Mouse (Mus musculus) limb, embryonic 15.5 days (tissue): Measurements from ENCODE around the gene Clmp. TPM values are rescaled to one million over a fixed set of nuclear protein-coding genes. Genes with fewer than 3 reads are reported as not detected.

Experiments
- ATAC-seq: fragments of 200-750 bp; cut with Nextera tagmentation; 2 replicates; pipeline ENCODE4 v1.8.0; 2017; ENCODE audit warnings: low read depth, moderate TSS enrichment; ENCODE audit not compliant: insufficient number of reproducible peaks, low FRiP score, low TSS enrichment
- H3K27ac ChIP-seq: fragments of 300-500 bp; sonication (generic); 2 replicates; pipeline ENCODE4 v1.5.1; 2015; ENCODE audit warnings: moderate library complexity, mild to moderate bottlenecking, inconsistent platforms
- H3K27me3 ChIP-seq: fragments of 300-500 bp; sonication (generic); 2 replicates; pipeline ENCODE4 v1.6.1; 2015; ENCODE audit warnings: inconsistent platforms
- H3K36me3 ChIP-seq: fragments of 300-500 bp; sonication (generic); 2 replicates; pipeline ENCODE4 v1.6.1; 2015; ENCODE audit warnings: inconsistent platforms
- H3K4me1 ChIP-seq: fragments of 300-500 bp; sonication (generic); 2 replicates; pipeline ENCODE4 v1.6.1; 2015; ENCODE audit warnings: inconsistent platforms
- H3K4me2 ChIP-seq: fragments of 300-500 bp; sonication (generic); 2 replicates; pipeline ENCODE4 v1.6.1; 2015; ENCODE audit warnings: mild to moderate bottlenecking, inconsistent platforms
- H3K4me3 ChIP-seq: fragments of 300-500 bp; sonication (generic); 2 replicates; pipeline ENCODE4 v1.5.1; 2015; ENCODE audit warnings: mild to moderate bottlenecking, inconsistent platforms
- H3K9ac ChIP-seq: fragments of 300-500 bp; sonication (generic); 2 replicates; pipeline ENCODE4 v1.6.1; 2015; ENCODE audit warnings: inconsistent platforms
- H3K9me3 ChIP-seq: fragments of 300-500 bp; sonication (generic); 2 replicates; pipeline ENCODE4 v1.6.1; 2016; ENCODE audit warnings: inconsistent platforms
- WGBS: fragments of 180-500 bp; shearing (Covaris S2); methylation state at CpG from one replicate; pipeline ENCODE4 v1.1.7; 2015; 5-methylcytosine and 5-hydroxymethylcytosine counted together
- polyA plus RNA-seq: library from polyadenylated mRNA; unstranded; fragments of >200 nt; fragmentation: Nextera tagmentation; extraction: Ambion mirVana; gene quantifications from 2 replicates; pipeline ENCODE4 v1.2.1, GENCODE M21; 2015

Gene Clmp
- polyA plus RNA-seq, 1 experiment from 2014 or later = 44.2 TPM

DNA sequence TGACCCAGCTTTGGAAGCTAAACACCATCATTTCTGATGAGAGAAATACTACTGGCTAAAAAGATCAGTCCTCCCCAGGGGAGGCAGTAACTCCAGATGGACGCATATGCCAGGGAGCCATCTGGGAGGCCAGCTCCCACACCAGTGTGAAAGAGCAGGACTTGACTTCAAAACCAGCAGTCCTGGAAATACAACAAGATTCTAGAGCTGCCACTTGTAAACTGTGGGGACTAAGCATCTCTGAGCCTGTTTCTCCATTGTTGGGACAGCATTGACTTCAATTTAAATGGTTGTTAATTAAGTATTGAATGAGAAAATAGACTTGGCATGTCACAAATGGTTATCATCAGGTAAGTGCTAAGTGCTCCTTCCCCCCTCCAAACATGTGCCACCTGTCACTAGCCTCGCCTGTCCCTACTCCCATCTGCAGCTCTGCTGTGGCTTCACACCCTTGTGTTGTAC, 37.6 kb downstream of the Clmp start:
- H3K4me1 ChIP-seq = peaks cover 8% of the 10 kb centered on the region; the same call in 1 of the 2 replicates
- H3K4me2 ChIP-seq = no peak overlapping the region
- peaks cover 3% of the 10 kb centered on the region; the same call in 1 of the 2 replicates for H3K36me3 ChIP-seq
- no peak overlapping the region for H3K9ac ChIP-seq
- 58% methylated on average over 2 of the region's 2 CpGs for WGBS
- H3K27ac ChIP-seq = no peak overlapping the region
- no peaks in the 10 kb centered on the region for H3K27me3 ChIP-seq
- no peak for ATAC-seq
- no peak overlapping the region for H3K4me3 ChIP-seq
- H3K9me3 ChIP-seq = no peaks in the 10 kb centered on the region

DNA sequence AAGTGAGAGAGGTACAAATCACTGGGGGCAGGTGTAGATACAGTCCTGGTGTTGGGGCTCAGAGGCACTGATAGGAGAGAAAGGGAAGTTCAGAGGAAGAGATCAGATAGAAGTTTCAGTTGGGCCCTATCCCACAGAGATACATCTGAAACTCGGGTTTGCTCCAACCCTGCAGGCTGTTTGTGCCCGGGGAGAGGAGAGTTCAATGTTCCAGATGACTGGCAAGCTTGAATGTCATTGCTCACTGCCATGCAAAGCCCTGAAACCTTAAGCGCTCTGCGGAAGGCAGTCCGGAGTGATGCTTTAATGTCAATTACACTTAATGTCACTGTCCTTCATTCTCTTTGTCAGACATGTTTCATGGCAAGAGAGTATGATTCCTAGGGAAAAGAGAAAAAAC, 39.2 kb downstream of the Clmp start:
- no peak overlapping the region for H3K4me3 ChIP-seq
- ATAC-seq = no peak
- no peaks in the 10 kb centered on the region for H3K27me3 ChIP-seq
- 61% methylated on average over 5 of the region's 5 CpGs for WGBS
- H3K36me3 ChIP-seq = no peaks in the 10 kb centered on the region
- no peak overlapping the region for H3K9ac ChIP-seq
- H3K4me2 ChIP-seq = no peak overlapping the region
- H3K27ac ChIP-seq = no peak overlapping the region
- no peaks in the 10 kb centered on the region for H3K9me3 ChIP-seq
- peaks cover 8% of the 10 kb centered on the region; the same call in 1 of the 2 replicates for H3K4me1 ChIP-seq

- H3K36me3 ChIP-seq = no peaks in the 10 kb centered on the region
- H3K4me3 ChIP-seq = no peak overlapping the region
- peaks cover 18% of the 10 kb centered on the region for H3K4me1 ChIP-seq
- H3K9ac ChIP-seq = no peak overlapping the region
- 94% methylated on average over 4 of the region's 4 CpGs for WGBS
- no peaks in the 10 kb centered on the region for H3K27me3 ChIP-seq
- no peak for ATAC-seq
- no peak overlapping the region for H3K27ac ChIP-seq
- no peaks in the 10 kb centered on the region for H3K9me3 ChIP-seq
- H3K4me2 ChIP-seq = no peak overlapping the region
These were observed 41.5 kb downstream of the Clmp start for GRCm38 (mm10) chr9:40727140-40727823.

GRCm38 (mm10) chr9:40727824-40728495, 42.2 kb downstream of the Clmp start:
- Histone ChIP-seq H3K4me1 (peaks cover 21% of the 10 kb centered on the region), H3K9me3 (no peaks in the 10 kb centered on the region), H3K36me3 (no peaks in the 10 kb centered on the region), H3K9ac (no peak overlapping the region), H3K27ac (no peak overlapping the region), H3K4me2 (no peak overlapping the region), H3K27me3 (no peaks in the 10 kb centered on the region), H3K4me3 (no peak overlapping the region)
- WGBS = 67% methylated on average over 7 of the region's 7 CpGs
- no peak for ATAC-seq

GRCm38 (mm10) chr9:40730302-40730700, 44.5 kb downstream of the Clmp start:
- no peaks in the 10 kb centered on the region for H3K36me3 ChIP-seq
- H3K9ac ChIP-seq = no peak overlapping the region
- H3K4me2 ChIP-seq = peak overlapping the region; percentile 76
- no peak for ATAC-seq
- WGBS = 31% methylated on average over 12 of the region's 12 CpGs
- H3K27me3 ChIP-seq = no peaks in the 10 kb centered on the region
- H3K4me3 ChIP-seq = peak overlapping the region; percentile 37
- H3K27ac ChIP-seq = peak overlapping the region; percentile 96
- peaks cover 21% of the 10 kb centered on the region for H3K4me1 ChIP-seq
- no peaks in the 10 kb centered on the region for H3K9me3 ChIP-seq

DNA sequence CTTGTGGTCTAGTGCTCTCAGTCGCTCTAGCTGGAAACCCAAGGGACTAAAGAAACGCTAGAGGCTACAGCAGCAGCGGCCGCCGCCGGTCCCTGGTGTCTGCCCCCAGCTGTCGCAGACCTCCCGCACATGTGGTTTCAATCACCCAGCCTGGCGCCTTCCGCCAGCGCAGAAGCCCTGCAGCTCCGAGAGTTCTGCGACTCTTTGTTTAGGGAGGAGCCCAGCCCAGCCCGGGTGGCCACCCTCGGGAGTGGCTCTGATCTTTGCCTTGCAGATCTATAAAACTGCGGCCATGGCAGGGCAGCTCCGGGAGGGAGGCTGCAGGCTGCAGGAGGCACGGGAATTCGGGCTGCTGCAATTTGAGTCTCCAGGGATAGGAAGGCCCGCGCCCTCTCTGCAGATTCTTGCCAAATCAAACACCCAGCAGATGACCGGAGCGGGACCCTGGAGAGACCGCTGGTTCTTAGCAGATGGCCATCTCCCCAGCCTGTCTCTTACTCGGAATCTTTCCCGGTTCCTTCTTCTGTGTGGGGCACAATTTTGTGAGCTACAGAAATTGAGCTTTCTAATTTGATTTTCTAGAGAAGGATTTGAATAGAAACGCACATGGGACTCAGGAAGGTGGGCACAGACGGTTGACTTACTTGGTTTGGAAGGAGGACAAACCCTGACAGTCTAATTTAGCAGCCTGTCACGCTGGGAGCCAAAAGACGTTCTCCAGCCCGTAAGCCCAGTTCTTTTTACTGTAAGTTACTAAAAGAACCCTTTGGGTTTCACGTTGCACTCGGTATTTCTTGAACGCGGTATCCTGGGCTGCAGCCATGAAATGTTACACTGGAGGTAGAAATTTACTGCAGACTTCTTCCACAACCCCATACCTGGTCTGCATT, 45.2 kb downstream of the Clmp start:
- Histone ChIP-seq H3K4me3 (peak overlapping the region; percentile 37), H3K27ac (peak overlapping the region; percentile 96), H3K9me3 (no peaks in the 10 kb centered on the region), H3K4me1 (peaks cover 21% of the 10 kb centered on the region), H3K9ac (no peak overlapping the region), H3K4me2 (peak overlapping the region; percentile 76), H3K36me3 (no peaks in the 10 kb centered on the region), H3K27me3 (no peaks in the 10 kb centered on the region)
- peak; percentile 80 for ATAC-seq
- WGBS = under 1% methylated on average over 35 of the region's 35 CpGs

- 5% methylated on average over 7 of the region's 7 CpGs for WGBS
- Histone ChIP-seq H3K36me3 (no peaks in the 10 kb centered on the region), H3K4me2 (peak overlapping the region; percentile 76), H3K4me1 (peaks cover 21% of the 10 kb centered on the region), H3K27ac (peak overlapping the region; percentile 96), H3K9ac (no peak overlapping the region), H3K4me3 (peak overlapping the region; percentile 37), H3K27me3 (no peaks in the 10 kb centered on the region), H3K9me3 (no peaks in the 10 kb centered on the region)
- ATAC-seq = peak; percentile 59; the same call in 1 of the 2 replicates
These were observed 45.9 kb downstream of the Clmp start for GRCm38 (mm10) chr9:40731591-40732048.

GRCm38 (mm10) chr9:40732302-40732701, 46.5 kb downstream of the Clmp start:
- Histone ChIP-seq H3K36me3 (no peaks in the 10 kb centered on the region), H3K9ac (no peak overlapping the region), H3K27ac (peak overlapping the region; percentile 96), H3K4me3 (no peak overlapping the region), H3K9me3 (no peaks in the 10 kb centered on the region), H3K4me2 (no peak overlapping the region), H3K4me1 (peaks cover 19% of the 10 kb centered on the region), H3K27me3 (no peaks in the 10 kb centered on the region)
- 17% methylated on average over 2 of the region's 2 CpGs for WGBS
- ATAC-seq = no peak

GRCm38 (mm10) chr9:40737117-40737516, 51.4 kb downstream of the Clmp start:
- Histone ChIP-seq H3K9ac (no peak overlapping the region), H3K4me3 (no peak overlapping the region), H3K4me1 (peaks cover 10% of the 10 kb centered on the region; the same call in 1 of the 2 replicates), H3K9me3 (no peaks in the 10 kb centered on the region), H3K27me3 (no peaks in the 10 kb centered on the region), H3K36me3 (no peaks in the 10 kb centered on the region), H3K4me2 (no peak overlapping the region), H3K27ac (no peak overlapping the region)
- WGBS = 78% methylated on average over 6 of the region's 6 CpGs
- no peak for ATAC-seq

GRCm38 (mm10) chr9:40743525-40744034, 57.8 kb downstream of the Clmp start:
- H3K4me3 ChIP-seq = no peak overlapping the region
- no peaks in the 10 kb centered on the region for H3K9me3 ChIP-seq
- H3K4me1 ChIP-seq = peaks cover 17% of the 10 kb centered on the region; the same call in 1 of the 2 replicates
- peak overlapping the region; percentile 40 for H3K27ac ChIP-seq
- H3K36me3 ChIP-seq = no peaks in the 10 kb centered on the region
- no peak for ATAC-seq
- no peaks in the 10 kb centered on the region for H3K27me3 ChIP-seq
- no peak overlapping the region for H3K9ac ChIP-seq
- 46% methylated on average over 7 of the region's 7 CpGs for WGBS
- H3K4me2 ChIP-seq = no peak overlapping the region

DNA sequence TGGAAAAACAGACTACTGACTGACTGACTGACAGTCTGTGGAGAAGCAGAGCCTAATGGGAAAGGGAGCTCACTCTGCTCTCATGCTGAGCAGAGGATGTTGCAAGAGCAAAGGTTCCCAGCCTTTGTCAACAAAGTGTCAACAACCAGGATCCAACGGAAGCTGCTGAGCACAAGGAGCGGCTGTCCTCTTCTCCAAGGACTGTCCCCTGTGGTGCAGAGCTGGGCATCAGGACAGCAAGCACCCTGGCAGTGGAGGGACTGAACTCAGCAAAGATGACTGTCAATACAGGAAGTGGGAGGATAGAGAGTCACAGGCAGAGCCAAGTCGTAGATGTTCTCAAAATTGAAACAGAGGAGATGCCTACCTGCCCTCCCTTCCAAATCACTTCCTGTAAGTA, 58.5 kb downstream of the Clmp start:
- Histone ChIP-seq H3K9ac (no peak overlapping the region), H3K27ac (peak overlapping the region; percentile 40), H3K27me3 (no peaks in the 10 kb centered on the region), H3K9me3 (no peaks in the 10 kb centered on the region), H3K4me3 (no peak overlapping the region), H3K4me2 (no peak overlapping the region), H3K4me1 (peaks cover 17% of the 10 kb centered on the region; the same call in 1 of the 2 replicates), H3K36me3 (no peaks in the 10 kb centered on the region)
- no peak for ATAC-seq
- WGBS = 72% methylated on average over 3 of the region's 3 CpGs
